Mouse (Mus musculus): ENCODE results near the gene Sh2d3c.

DNA sequence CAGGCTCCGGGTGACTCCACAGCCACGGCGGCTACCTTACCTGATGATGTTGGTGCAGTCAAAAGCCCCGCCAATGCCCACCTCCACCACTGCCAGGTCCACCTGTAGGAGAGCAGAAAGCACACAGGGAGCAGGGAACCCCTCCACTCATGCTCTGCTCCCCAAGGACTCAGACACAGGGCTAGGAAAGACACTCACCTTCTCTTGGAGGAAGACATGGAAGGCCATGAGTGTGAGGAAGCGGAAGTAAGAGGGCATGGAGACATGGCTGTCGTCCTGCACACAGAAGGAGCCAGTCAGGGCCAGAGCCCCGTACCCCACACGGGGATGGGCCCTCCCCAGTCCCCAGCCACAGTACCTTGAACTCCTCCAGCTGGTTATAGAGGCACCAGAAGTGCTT is 33.3 kb upstream of the Sh2d3c start:
- no peak for TF ChIP-seq GATA1 (IDR thresholded peaks at IDR 0.05; ENCODE audit: borderline replicate concordance, low read length)
- no peak for TF ChIP-seq FLI1 (IDR thresholded peaks at IDR 0.05; ENCODE audit: low read length)

Data from megakaryocyte, embryonic 14.5 days (primary cell).